Mouse (Mus musculus) MEL (cell line): ENCODE data around the gene Rnf220. TPM values are rescaled to one million over a fixed set of nuclear protein-coding genes. Genes with fewer than 3 reads are reported as not detected.

Experiments used
- DNase-seq: peaks from one replicate; pipeline ENCODE4 v3.0.0; 2011; ENCODE audit warnings: low read depth, low spot score
- H3K27ac ChIP-seq: 2 replicates; pipeline ENCODE4 v1.5.1; 2012; ENCODE audit warnings: low read depth, mild to moderate bottlenecking, control low read depth, low read length, moderate library complexity; ENCODE audit not compliant: control insufficient read depth
- H3K27me3 ChIP-seq, 2 experiments: fragments of 150-350 bp in 1 of 2; sonication (generic) in 1 of 2; 2 replicates each; pipeline ENCODE4 v1.6.1; 2012; ENCODE audit warnings: low read length in 2 of 2, mild to moderate bottlenecking in 2 of 2, improper control_type of control experiment in 1 of 2, moderate library complexity in 1 of 2; ENCODE audit not compliant: insufficient read depth in 2 of 2, control insufficient read depth in 1 of 2
- H3K36me3 ChIP-seq, 2 experiments: 2 replicates each; pipeline ENCODE4 v1.6.1; 2012 to 2014; ENCODE audit warnings: low read length in 2 of 2, improper control_type of control experiment in 1 of 2, inconsistent platforms in 1 of 2, mild to moderate bottlenecking in 1 of 2; ENCODE audit not compliant: insufficient read depth in 2 of 2, control insufficient read depth in 1 of 2
- H3K4me1 ChIP-seq, 2 experiments: fragments of 150-350 bp in 1 of 2; sonication (generic) in 1 of 2; 2 replicates each; pipeline ENCODE4 v1.6.1; 2012; ENCODE audit warnings: low read length in 2 of 2, improper control_type of control experiment in 1 of 2, mild to moderate bottlenecking in 1 of 2; ENCODE audit not compliant: insufficient read depth in 2 of 2, control insufficient read depth in 1 of 2
- H3K4me3 ChIP-seq, 2 experiments: fragments of 150-350 bp in 1 of 2; sonication (generic) in 1 of 2; 2 replicates each; pipeline ENCODE4 v1.5.1; 2012; ENCODE audit warnings: low read depth in 2 of 2, low read length in 2 of 2, mild to moderate bottlenecking in 2 of 2, moderate library complexity in 2 of 2, control low read depth in 1 of 2, improper control_type of control experiment in 1 of 2; ENCODE audit not compliant: control insufficient read depth in 1 of 2, insufficient read depth in 1 of 2
- H3K79me2 ChIP-seq: 2 replicates; pipeline ENCODE4 v1.6.1; 2012; ENCODE audit warnings: mild to moderate bottlenecking, low read length, moderate library complexity; ENCODE audit not compliant: control insufficient read depth, poor library complexity, insufficient read depth
- H3K9ac ChIP-seq: 2 replicates; pipeline ENCODE4 v1.6.1; 2012; ENCODE audit warnings: low read depth, mild to moderate bottlenecking, control low read depth, low read length, moderate library complexity; ENCODE audit not compliant: control insufficient read depth, poor library complexity, severe bottlenecking
- H3K9me3 ChIP-seq: fragments of 150-350 bp; sonication (generic); replicated peaks from 2 replicates; pipeline ENCODE4 v1.6.1; 2012; ENCODE audit warnings: mild to moderate bottlenecking, low read length, improper control_type of control experiment, moderate library complexity; ENCODE audit not compliant: insufficient read depth
- BHLHE40 ChIP-seq: IDR thresholded peaks from 2 replicates; pipeline ENCODE4 v1.6.1; 2012; ENCODE audit warnings: low read depth, mild to moderate bottlenecking, inconsistent platforms, low read length, improper control_type of control experiment, borderline replicate concordance
- CTCF ChIP-seq, 3 experiments: IDR thresholded peaks in 2 of 3; conservative IDR thresholded peaks in 1 of 3; 2 replicates each; pipeline ENCODE4 v1.5.1; 2011 to 2012; ENCODE audit warnings: low read length in 3 of 3, low read depth in 2 of 3, mild to moderate bottlenecking in 2 of 3, improper control_type of control experiment in 1 of 3, inconsistent platforms in 1 of 3, mixed read lengths in 1 of 3, moderate library complexity in 1 of 3; ENCODE audit not compliant: control insufficient read depth in 1 of 3, insufficient read depth in 1 of 3, poor library complexity in 1 of 3, severe bottlenecking in 1 of 3
- EP300 ChIP-seq, 2 experiments: IDR thresholded peaks; 2 replicates each; pipeline ENCODE4 v1.6.1; 2011; ENCODE audit warnings: improper control_type of control experiment in 2 of 2, low read length in 2 of 2, low read depth in 1 of 2, mild to moderate bottlenecking in 1 of 2
- JUND ChIP-seq: IDR thresholded peaks from 2 replicates; pipeline ENCODE4 v1.6.1; 2011; ENCODE audit warnings: low read depth, mild to moderate bottlenecking, improper control_type of control experiment, low read length
- MAFK ChIP-seq: IDR thresholded peaks from 2 replicates; pipeline ENCODE4 v1.6.1; 2011; ENCODE audit warnings: low read depth, mild to moderate bottlenecking, low read length, improper control_type of control experiment, borderline replicate concordance
- MAX ChIP-seq: IDR thresholded peaks from 2 replicates; pipeline ENCODE4 v1.6.1; 2011; ENCODE audit warnings: low read length, improper control_type of control experiment
- MEF2A ChIP-seq: IDR thresholded peaks from 2 replicates; pipeline ENCODE4 v1.6.1; 2014; ENCODE audit warnings: low read depth, mild to moderate bottlenecking, inconsistent platforms, low read length, improper control_type of control experiment; ENCODE audit not compliant: poor library complexity, insufficient replicate concordance, severe bottlenecking; ENCODE audit errors: extremely low read depth
- MYB ChIP-seq: IDR thresholded peaks from 2 replicates; pipeline ENCODE4 v1.6.1; 2011; ENCODE audit warnings: mild to moderate bottlenecking, low read depth, low read length, improper control_type of control experiment
- MYC ChIP-seq: IDR thresholded peaks from 2 replicates; pipeline ENCODE4 v1.6.1; 2011; ENCODE audit warnings: low read depth, mild to moderate bottlenecking, low read length, improper control_type of control experiment, moderate library complexity
- NELFE ChIP-seq: IDR thresholded peaks from 2 replicates; pipeline ENCODE4 v1.6.1; 2011; ENCODE audit warnings: low read depth, low read length, improper control_type of control experiment
- POLR2A ChIP-seq, 2 experiments: IDR thresholded peaks; 2 replicates each; pipeline ENCODE4 v1.6.1; 2011 to 2012; ENCODE audit warnings: low read length in 2 of 2, mild to moderate bottlenecking in 2 of 2, control low read depth in 1 of 2, improper control_type of control experiment in 1 of 2, low read depth in 1 of 2, moderate library complexity in 1 of 2; ENCODE audit not compliant: control insufficient read depth in 1 of 2, insufficient read depth in 1 of 2, poor library complexity in 1 of 2
- POLR2AphosphoS5 ChIP-seq: IDR thresholded peaks from 2 replicates; pipeline ENCODE4 v1.6.1; 2012; ENCODE audit warnings: low read depth, borderline replicate concordance, mild to moderate bottlenecking, inconsistent platforms, low read length, moderate library complexity, mixed read lengths
- RAD21 ChIP-seq: IDR thresholded peaks from 2 replicates; pipeline ENCODE4 v1.6.1; 2011; ENCODE audit warnings: mild to moderate bottlenecking, low read depth, low read length, improper control_type of control experiment
- SMC3 ChIP-seq: IDR thresholded peaks from 2 replicates; pipeline ENCODE4 v1.6.1; 2011; ENCODE audit warnings: low read depth, low read length, improper control_type of control experiment
- TAL1 ChIP-seq: IDR thresholded peaks from 2 replicates; pipeline ENCODE4 v1.6.1; 2012; ENCODE audit warnings: mild to moderate bottlenecking, inconsistent platforms, low read length, moderate library complexity, mixed read lengths
- TBP ChIP-seq: IDR thresholded peaks from 2 replicates; pipeline ENCODE4 v1.8.0; 2011; ENCODE audit warnings: low read depth, low read length, improper control_type of control experiment
- ZC3H11A ChIP-seq: IDR thresholded peaks from 2 replicates; pipeline ENCODE4 v1.6.1; 2012; ENCODE audit warnings: low read depth, mild to moderate bottlenecking, inconsistent platforms, low read length, improper control_type of control experiment
- ZNF384 ChIP-seq: IDR thresholded peaks from 2 replicates; pipeline ENCODE4 v1.6.1; 2012; ENCODE audit warnings: low read depth, mild to moderate bottlenecking, inconsistent platforms, low read length, improper control_type of control experiment
- polyA plus RNA-seq, 2 experiments: library from polyadenylated mRNA; stranded (reverse) in 1 of 2; unstranded in 1 of 2; fragments of >175 nt in 1 of 2; fragments of >200 nt in 1 of 2; gene quantifications; 2 replicates each; pipeline versions ENCODE4 v1.2.1 to v1.2.4; 2012; ENCODE audit warnings: low replicate concordance in 2 of 2, low read depth in 1 of 2; ENCODE audit not compliant: insufficient read length in 2 of 2, insufficient read depth in 1 of 2, missing spikeins in 1 of 2
- total RNA-seq: library from RNA; depleted of rRNA; stranded (reverse); fragments of 300-350 nt; gene quantifications from 2 replicates; pipeline ENCODE4 v1.2.3, GENCODE M21; 2012

The Rnf220 gene
- total and polyA plus RNA-seq, 3 experiments, result 121 to 201 TPM; not detected in 1

- no peak for DNase-seq
- Histone ChIP-seq H3K27ac (no peak overlapping the region), H3K4me3 (no peak overlapping the region), H3K9me3 (no peaks in the 10 kb centered on the region), H3K9ac (no peak overlapping the region), H3K27me3 (peaks cover 5 to 8% of the 10 kb centered on the region in 2 experiments), H3K4me1 (no peaks in the 10 kb centered on the region), H3K79me2 (no peaks in the 10 kb centered on the region), H3K36me3 (no peaks in the 10 kb centered on the region)
- no peak for TF ChIP-seq ZNF384
These were observed 262.6 kb downstream of the Rnf220 start for GRCm38 (mm10) chr4:117234166-117234741.

DNA sequence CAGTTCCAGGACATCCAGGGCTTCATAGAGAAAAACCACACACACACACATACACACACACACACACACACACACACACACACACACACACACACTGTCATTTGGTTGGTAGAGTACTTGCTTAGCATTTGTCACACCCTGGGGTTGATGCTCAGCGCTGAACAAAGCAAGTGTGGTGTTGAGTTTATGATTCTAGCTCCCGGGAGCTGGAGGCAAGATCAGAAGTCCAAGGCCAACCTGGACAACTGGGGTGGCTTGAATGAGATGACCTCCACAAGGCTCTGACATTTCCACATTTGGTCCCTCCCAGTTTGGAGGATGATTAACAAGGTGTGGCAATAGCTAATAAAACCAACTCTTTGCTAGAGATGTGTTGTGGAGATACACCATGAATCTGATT is 265.6 kb downstream of the Rnf220 start:
- peaks cover 7 to 10% of the 10 kb centered on the region in 2 experiments; a peak in 3 of 4 replicates for H3K27me3 ChIP-seq
- no peak for TF ChIP-seq JUND
- no peak for TF ChIP-seq MAFK
- TF ChIP-seq ZC3H11A, result no peak
- no peak for TF ChIP-seq POLR2AphosphoS5
- TF ChIP-seq MEF2A, result no peak
- TF ChIP-seq MYC, result no peak
- TF ChIP-seq MAX, result no peak
- no peak for TF ChIP-seq SMC3
- TF ChIP-seq BHLHE40, result no peak
- TF ChIP-seq TBP, result no peak
- no peak for TF ChIP-seq POLR2A (IDR thresholded peaks at IDR 0.05; ENCODE audit: control insufficient read depth in 1 of 2, insufficient read depth in 1 of 2, low read depth in 1 of 2, low read length in 2 of 2, poor library complexity in 1 of 2)
- TF ChIP-seq TAL1, result no peak
- no peak for TF ChIP-seq MYB
- no peak for DNase-seq
- no peaks in the 10 kb centered on the region for H3K79me2 ChIP-seq
- H3K4me3 ChIP-seq, result no peak overlapping the region
- H3K27ac ChIP-seq, result no peak overlapping the region
- H3K36me3 ChIP-seq, result no peaks in the 10 kb centered on the region
- H3K9ac ChIP-seq, result no peak overlapping the region
- no peaks in the 10 kb centered on the region for H3K4me1 ChIP-seq
- no peaks in the 10 kb centered on the region for H3K9me3 ChIP-seq

GRCm38 (mm10) chr4:117230331-117230730 is 266.5 kb downstream of the Rnf220 start:
- no peak overlapping the region for H3K9ac ChIP-seq
- H3K4me3 ChIP-seq, result no peak overlapping the region
- no peaks in the 10 kb centered on the region for H3K4me1 ChIP-seq
- no peaks in the 10 kb centered on the region for H3K9me3 ChIP-seq
- H3K79me2 ChIP-seq, result no peaks in the 10 kb centered on the region
- TF ChIP-seq EP300 (IDR thresholded peaks at IDR 0.05; ENCODE audit: low read depth in 1 of 2, low read length in 2 of 2), result no peak
- peak; percentile 71 for TF ChIP-seq SMC3
- no peak for TF ChIP-seq NELFE
- TF ChIP-seq ZC3H11A, result peak; percentile 47; the same call in 1 of the 2 replicates
- TF ChIP-seq RAD21, result peak; percentile 68
- peak; percentile 58 to 86 (median 81) for TF ChIP-seq CTCF (IDR thresholded peaks at IDR 0.05 in 2 of 3, conservative IDR thresholded peaks at IDR 0.05 in 1 of 3; ENCODE audit: control insufficient read depth in 1 of 3, insufficient read depth in 1 of 3, low read depth in 2 of 3, low read length in 3 of 3, poor library complexity in 1 of 3, severe bottlenecking in 1 of 3)
- TF ChIP-seq, all 39 proteins: peak for 4
- DNase-seq, result peak; percentile 69
- H3K27me3 ChIP-seq, result peaks cover 9 to 10% of the 10 kb centered on the region in 2 experiments; a peak in 3 of 4 replicates
- H3K36me3 ChIP-seq, result no peaks in the 10 kb centered on the region
- H3K27ac ChIP-seq, result no peak overlapping the region
